Mouse (Mus musculus): ENCODE measurements around the gene Rhd. TPM values are rescaled to one million over a fixed set of nuclear protein-coding genes. Genes with fewer than 3 reads are reported as not detected.

The Rhd gene
- polyA plus RNA-seq, 2 experiments from 2014 or later, result 4.8 TPM; not detected in 1

GRCm38 (mm10) chr4:134937240-134938176 is 73.2 kb downstream of the Rhd start:
- no peak for ATAC-seq

GRCm38 (mm10) chr4:134939900-134940299 is 75.6 kb downstream of the Rhd start:
- no peak for ATAC-seq

- no peak for ATAC-seq
Measured at GRCm38 (mm10) chr4:134943758-134944538, 79.6 kb downstream of the Rhd start.

Other genes starting within 250 kb of the Rhd start
- gene Man1c1, start 160.2 kb upstream of the Rhd start, polyA plus RNA-seq (2017; shearing (Covaris generic)), result 1 to 10 TPM; 1.0 to 1.9 TPM
- gene Ldlrap1, start 96.5 kb upstream of the Rhd start, polyA plus RNA-seq (2017; shearing (Covaris generic)), result 10 to 100 TPM; 21.3 to 25.2 TPM
- gene Maco1, start 11.2 kb upstream of the Rhd start, polyA plus RNA-seq (2017; shearing (Covaris generic)), result 1 to 10 TPM; 3.0 to 5.0 TPM
- gene Tmem50a, start 50.5 kb downstream of the Rhd start, polyA plus RNA-seq (2017; shearing (Covaris generic)), result 100 to 1,000 TPM; 555 to 571 TPM
- 100 to 1,000 TPM; 271 to 367 TPM for gene Rsrp1, start 59.1 kb downstream of the Rhd start, polyA plus RNA-seq (2017; shearing (Covaris generic))
- gene Syf2, start 66.4 kb downstream of the Rhd start, polyA plus RNA-seq (2017; shearing (Covaris generic)), result 100 to 1,000 TPM; 188 to 213 TPM

Measured in activated CD4-positive, CD25-positive, alpha-beta regulatory T cell, adult 4 months (primary cell).